Mouse (Mus musculus) retina, postnatal 1 day (tissue): Measurements from ENCODE around the gene Scimp.

Experiments used
- DNase-seq: peaks from one replicate; pipeline ENCODE4 v3.0.0-alpha.2; 2012

The Scimp gene

GRCm38 (mm10) chr11:70811041-70811440, 1.3 kb downstream of the Scimp start:
- DNase-seq = no peak

- DNase-seq = no peak
These were observed 3.4 kb downstream of the Scimp start for GRCm38 (mm10) chr11:70809011-70809410.

GRCm38 (mm10) chr11:70808101-70808500, 4.3 kb downstream of the Scimp start:
- DNase-seq = no peak

GRCm38 (mm10) chr11:70807630-70808029, 4.8 kb downstream of the Scimp start:
- DNase-seq = no peak

GRCm38 (mm10) chr11:70806697-70807096, 5.7 kb downstream of the Scimp start:
- no peak for DNase-seq

- no peak for DNase-seq
These were observed 6.7 kb downstream of the Scimp start for GRCm38 (mm10) chr11:70805641-70806175.

- no peak for DNase-seq
These were observed 8.0 kb downstream of the Scimp start for GRCm38 (mm10) chr11:70804395-70804794.

GRCm38 (mm10) chr11:70803711-70804200, 8.6 kb downstream of the Scimp start:
- no peak for DNase-seq

GRCm38 (mm10) chr11:70802865-70803261, 9.5 kb downstream of the Scimp start:
- no peak for DNase-seq

GRCm38 (mm10) chr11:70802208-70802864, 10.1 kb downstream of the Scimp start:
- DNase-seq = no peak

GRCm38 (mm10) chr11:70792409-70792808, 20.0 kb downstream of the Scimp start:
- DNase-seq = no peak

GRCm38 (mm10) chr11:70791676-70792075, 20.7 kb downstream of the Scimp start:
- no peak for DNase-seq

- no peak for DNase-seq
These were observed 21.4 kb downstream of the Scimp start for GRCm38 (mm10) chr11:70790874-70791551.

- no peak for DNase-seq
These were observed 22.0 kb downstream of the Scimp start for GRCm38 (mm10) chr11:70790426-70790825.

- no peak for DNase-seq
These were observed 23.3 kb downstream of the Scimp start for GRCm38 (mm10) chr11:70788972-70789655.

- DNase-seq = no peak
These were observed 25.3 kb downstream of the Scimp start for GRCm38 (mm10) chr11:70787052-70787451.

GRCm38 (mm10) chr11:70785908-70786307, 26.5 kb downstream of the Scimp start:
- DNase-seq = no peak

- peak; percentile 56 for DNase-seq
These were observed 34.3 kb downstream of the Scimp start for GRCm38 (mm10) chr11:70778058-70778457.

- no peak for DNase-seq
These were observed 34.8 kb downstream of the Scimp start for GRCm38 (mm10) chr11:70777634-70778033.

GRCm38 (mm10) chr11:70776830-70777571, 35.4 kb downstream of the Scimp start:
- DNase-seq = peak; percentile 79

- no peak for DNase-seq
These were observed 41.6 kb downstream of the Scimp start for GRCm38 (mm10) chr11:70770804-70771203.

GRCm38 (mm10) chr11:70765776-70766445, 46.5 kb downstream of the Scimp start:
- DNase-seq = no peak
